Mouse (Mus musculus) myocyte (in vitro differentiated cells): Measurements from ENCODE around the gene Pde4d.

Experiments used
- E2F4 ChIP-seq: IDR thresholded peaks from one replicate; pipeline ENCODE4 v1.6.1; 2011; ENCODE audit warnings: mild to moderate bottlenecking, control low read depth, moderate library complexity; ENCODE audit not compliant: insufficient read depth
- MAX ChIP-seq: IDR thresholded peaks from one replicate; pipeline ENCODE4 v1.6.1; 2011; ENCODE audit warnings: low read depth, mild to moderate bottlenecking, control low read depth
- MYOG ChIP-seq, 3 experiments: IDR thresholded peaks; one replicate each; pipeline ENCODE4 v1.6.1; 2011; ENCODE audit warnings: control low read depth in 2 of 3, low read depth in 2 of 3, mild to moderate bottlenecking in 2 of 3; ENCODE audit not compliant: insufficient read length in 2 of 3, control insufficient read depth in 1 of 3, insufficient read depth in 1 of 3
- POLR2A ChIP-seq: IDR thresholded peaks from one replicate; pipeline ENCODE4 v1.6.1; 2011; ENCODE audit warnings: low read depth, mild to moderate bottlenecking, control low read depth, moderate library complexity; ENCODE audit not compliant: insufficient read length
- POLR2AphosphoS2 ChIP-seq: IDR thresholded peaks from one replicate; pipeline ENCODE4 v1.6.1; 2011; ENCODE audit warnings: low read depth, control low read depth; ENCODE audit not compliant: insufficient read length
- TCF12 ChIP-seq: IDR thresholded peaks from one replicate; pipeline ENCODE4 v1.6.1; 2011; ENCODE audit warnings: mild to moderate bottlenecking, control low read depth; ENCODE audit not compliant: poor library complexity, insufficient read depth, severe bottlenecking

DNA sequence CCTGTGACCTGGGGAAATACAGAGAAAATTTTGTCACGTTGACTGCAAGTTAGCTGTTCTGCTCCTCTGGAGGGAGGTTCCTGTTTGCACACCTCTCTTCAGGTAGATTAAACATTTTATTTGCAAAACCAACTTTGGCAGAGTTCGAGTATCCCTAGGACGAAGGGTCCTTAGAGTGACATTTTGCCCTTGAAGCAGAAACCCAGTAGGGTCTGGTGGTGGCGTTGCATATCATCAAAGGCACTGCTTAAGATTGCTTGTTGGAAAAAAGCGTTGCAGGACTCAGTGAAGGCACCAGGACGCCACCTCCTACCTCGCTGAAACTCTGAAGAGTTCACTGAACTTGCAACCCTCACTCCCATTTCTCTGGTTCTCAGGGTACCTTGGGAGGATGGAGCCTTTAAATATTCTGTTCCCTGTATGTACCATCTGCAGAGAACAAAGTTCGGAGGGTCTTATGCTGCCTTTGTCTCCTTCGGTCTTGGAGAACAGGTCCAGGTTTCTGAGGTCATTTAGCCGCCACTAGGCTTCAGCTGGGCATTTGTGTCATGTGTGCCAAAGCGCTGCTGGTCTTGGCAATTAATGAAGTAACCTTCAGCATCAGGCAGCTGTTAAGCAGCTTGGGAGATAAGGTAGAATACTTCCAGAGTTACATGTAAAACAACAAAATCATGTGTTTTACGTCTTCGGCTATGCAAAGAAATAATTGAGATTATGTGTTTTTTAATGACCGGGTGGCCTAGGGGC, 1454.2 kb downstream of the Pde4d start:
- TF ChIP-seq MAX (no peak), POLR2A (no peak), MYOG (IDR thresholded peaks at IDR 0.05; ENCODE audit: control insufficient read depth in 1 of 3, insufficient read depth in 1 of 3, insufficient read length in 2 of 3, low read depth in 2 of 3) (no peak), POLR2AphosphoS2 (no peak), TCF12 (no peak), E2F4 (no peak)
